Mouse (Mus musculus) limb, embryonic 10.5 days (tissue): Measurements from ENCODE around the gene Rab17. TPM values are rescaled to one million over a fixed set of nuclear protein-coding genes. Genes with fewer than 3 reads are reported as not detected.

Experiments
- DNase-seq: peaks from one replicate; pipeline ENCODE4 v3.0.0-alpha.2; 2017; ENCODE audit warnings: low spot score
- H3K27ac ChIP-seq: fragments of 300-500 bp; sonication (generic); 2 replicates; pipeline ENCODE4 v1.5.1; 2016; ENCODE audit warnings: mild to moderate bottlenecking
- H3K27me3 ChIP-seq: fragments of 300-500 bp; sonication (generic); 2 replicates; pipeline ENCODE4 v1.6.1; 2016; ENCODE audit warnings: low read depth, mild to moderate bottlenecking; ENCODE audit not compliant: poor library complexity, severe bottlenecking
- H3K36me3 ChIP-seq: fragments of 300-500 bp; sonication (generic); 2 replicates; pipeline ENCODE4 v1.6.1; 2016; ENCODE audit warnings: mild to moderate bottlenecking, moderate library complexity
- H3K4me1 ChIP-seq: fragments of 300-500 bp; sonication (generic); 2 replicates; pipeline ENCODE4 v1.6.1; 2016
- H3K4me3 ChIP-seq: fragments of 300-500 bp; sonication (generic); 2 replicates; pipeline ENCODE4 v1.5.1; 2016; ENCODE audit warnings: mild to moderate bottlenecking, moderate library complexity
- H3K9me3 ChIP-seq: fragments of 300-500 bp; sonication (generic); replicated peaks from 2 replicates; pipeline ENCODE4 v1.6.1; 2016; ENCODE audit warnings: mild to moderate bottlenecking
- WGBS: fragments of 180-500 bp; shearing (Covaris S2); methylation state at CpG from one replicate; pipeline ENCODE4 v1.1.7; 2016; 5-methylcytosine and 5-hydroxymethylcytosine counted together
- polyA plus RNA-seq: library from polyadenylated mRNA; unstranded; fragments of >200 nt; fragmentation: Nextera tagmentation; extraction: Ambion mirVana; gene quantifications from 2 replicates; pipeline ENCODE4 v1.2.1, GENCODE M21; 2016

Rab17 gene
- polyA plus RNA-seq, 1 experiment from 2014 or later, result 0.69 TPM

DNA sequence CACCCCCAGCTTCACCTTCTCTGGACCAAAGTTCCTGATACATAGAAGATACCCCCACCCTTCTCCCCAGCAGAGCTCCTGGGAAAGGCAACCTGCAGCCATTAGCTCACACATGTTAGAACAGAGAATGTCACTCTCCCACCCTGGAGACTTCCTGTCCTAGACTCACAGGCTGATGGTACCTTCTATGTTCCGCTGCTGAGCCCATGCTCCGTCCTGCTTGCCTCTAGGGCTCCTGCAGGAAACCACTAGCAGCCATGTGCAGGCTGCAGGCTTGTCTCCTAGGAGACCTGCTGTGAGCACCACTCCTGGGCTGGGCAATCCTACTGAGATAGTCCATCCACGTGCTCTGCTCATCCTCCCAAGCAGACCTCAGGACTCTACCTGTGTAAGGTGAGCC lies 33.2 kb upstream of the Rab17 start:
- WGBS, result 93% methylated on average over 3 of the region's 3 CpGs
- peaks cover 5% of the 10 kb centered on the region; the same call in 1 of the 2 replicates for H3K27me3 ChIP-seq
- H3K4me3 ChIP-seq, result no peak overlapping the region

DNA sequence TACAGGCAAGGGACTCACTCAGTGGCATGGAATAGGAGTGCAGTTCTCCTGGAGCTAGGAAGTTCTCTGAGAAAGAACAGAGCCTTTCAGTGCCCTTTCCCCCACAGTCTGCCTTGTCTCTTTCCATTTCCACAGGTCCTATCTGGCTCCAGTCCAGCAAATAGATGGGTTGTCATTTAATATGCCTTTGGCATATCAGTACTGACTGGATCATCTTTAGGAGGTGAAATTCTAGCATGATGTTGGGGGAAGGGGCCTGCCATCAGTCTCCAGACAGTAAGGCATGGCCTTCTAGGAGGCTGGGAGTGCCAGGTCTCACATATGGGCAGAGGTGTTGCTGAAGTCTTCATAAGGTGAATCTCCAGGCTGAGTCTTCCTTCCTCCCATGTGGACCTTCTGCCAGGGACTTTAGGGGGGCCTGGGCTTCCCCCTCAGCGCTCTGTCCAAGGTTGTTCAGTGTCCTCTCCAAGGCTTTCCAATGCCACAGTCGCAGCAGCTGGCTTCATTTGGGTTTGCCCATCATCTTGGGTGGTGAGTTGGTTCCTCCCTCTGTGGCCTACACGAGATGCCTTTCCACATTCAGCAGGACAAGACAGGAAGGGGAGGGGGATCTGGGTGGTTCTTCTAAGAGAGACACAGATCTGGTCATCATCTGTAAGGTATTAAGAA lies 32.5 kb upstream of the Rab17 start:
- 79% methylated on average over 3 of the region's 3 CpGs for whole genome bisulfite sequencing
- peaks cover 23% of the 10 kb centered on the region for H3K4me1 ChIP-seq
- H3K9me3 ChIP-seq, result no peaks in the 10 kb centered on the region
- no peak overlapping the region for H3K4me3 ChIP-seq
- DNase-seq, result no peak
- no peak overlapping the region for H3K27ac ChIP-seq
- no peaks in the 10 kb centered on the region for H3K36me3 ChIP-seq
- peaks cover 11% of the 10 kb centered on the region; the same call in 1 of the 2 replicates for H3K27me3 ChIP-seq

More for the DNA sequence above, 33.2 kb upstream of the Rab17 start:
- H3K9me3 ChIP-seq, result no peaks in the 10 kb centered on the region
- H3K27ac ChIP-seq, result no peak overlapping the region
- peaks cover 23% of the 10 kb centered on the region for H3K4me1 ChIP-seq
- DNase-seq, result no peak
- H3K36me3 ChIP-seq, result no peaks in the 10 kb centered on the region

DNA sequence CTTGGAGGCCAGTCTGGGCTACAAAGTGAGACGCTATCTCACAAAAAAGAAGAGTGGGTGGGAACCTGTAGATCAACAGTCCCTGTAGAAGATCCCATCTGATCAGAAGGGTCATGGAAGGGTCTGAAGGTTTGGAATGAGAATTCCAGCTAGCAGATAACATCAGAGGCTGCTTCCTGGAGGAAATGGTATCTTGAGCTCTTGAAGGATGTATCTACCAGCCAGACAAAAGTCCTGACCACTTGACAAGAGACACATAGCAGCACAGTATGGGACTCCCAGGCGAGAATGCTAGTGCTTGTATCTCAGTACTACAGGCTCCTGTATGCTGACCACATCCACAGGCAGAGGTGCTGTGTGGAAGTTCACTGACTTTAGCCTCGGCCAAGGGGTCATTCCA lies 31.6 kb upstream of the Rab17 start:
- Histone ChIP-seq H3K4me1 (peaks cover 23% of the 10 kb centered on the region), H3K36me3 (no peaks in the 10 kb centered on the region), H3K27ac (no peak overlapping the region), H3K27me3 (peaks cover 16% of the 10 kb centered on the region; the same call in 1 of the 2 replicates), H3K4me3 (no peak overlapping the region), H3K9me3 (no peaks in the 10 kb centered on the region)
- 82% methylated on average over 3 of the region's 3 CpGs for WGBS
- DNase-seq, result no peak

- H3K27ac ChIP-seq, result no peak overlapping the region
- no peaks in the 10 kb centered on the region for H3K36me3 ChIP-seq
- H3K27me3 ChIP-seq, result peaks cover 16% of the 10 kb centered on the region; the same call in 1 of the 2 replicates
- peaks cover 3% of the 10 kb centered on the region; the same call in 1 of the 2 replicates for H3K9me3 ChIP-seq
- no peak for DNase-seq
- peak overlapping the region; percentile 87 for H3K4me3 ChIP-seq
- peaks cover 23% of the 10 kb centered on the region for H3K4me1 ChIP-seq
- 69% methylated on average over 10 of the region's 10 CpGs for WGBS
These were observed 30.6 kb upstream of the Rab17 start for GRCm38 (mm10) chr1:90999911-91000601.

DNA sequence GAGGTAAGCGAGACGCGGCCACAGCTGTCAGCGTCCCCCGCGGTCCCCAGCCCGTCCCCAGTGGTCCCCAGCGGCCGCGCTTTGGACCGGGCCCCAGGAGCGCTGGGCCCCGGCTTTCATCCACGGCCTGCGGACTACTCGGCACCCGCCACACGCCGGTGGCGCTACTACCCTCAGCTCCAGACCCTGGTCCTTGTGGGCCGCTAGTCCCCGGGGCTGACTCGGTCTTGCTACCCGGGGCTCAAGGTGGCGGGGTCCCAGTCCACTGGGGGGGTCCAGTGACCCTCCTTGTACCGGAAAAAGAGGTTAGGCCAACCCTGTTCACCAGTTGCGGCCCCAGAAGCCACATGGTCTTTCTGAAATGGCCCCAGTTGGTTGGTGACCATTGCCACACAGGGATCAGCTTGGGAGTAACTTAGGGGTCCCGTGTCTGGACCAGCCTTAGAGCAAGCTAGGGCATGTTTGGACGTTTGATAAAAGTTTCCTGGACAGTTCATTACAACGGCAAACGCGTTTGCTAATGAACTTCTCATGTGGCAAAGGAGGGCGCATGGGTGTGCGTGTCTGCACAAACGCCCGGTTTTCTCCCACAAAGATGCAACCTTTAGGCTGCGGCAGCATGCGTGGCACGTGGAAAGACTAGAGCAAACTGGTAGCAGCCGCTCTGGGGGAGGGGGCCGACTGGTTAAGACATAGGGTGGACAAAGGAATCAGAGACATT lies 29.6 kb upstream of the Rab17 start:
- Histone ChIP-seq H3K4me3 (peak overlapping the region; percentile 87), H3K36me3 (no peaks in the 10 kb centered on the region), H3K9me3 (peaks cover 3% of the 10 kb centered on the region; the same call in 1 of the 2 replicates), H3K27me3 (peaks cover 16% of the 10 kb centered on the region; the same call in 1 of the 2 replicates), H3K4me1 (peaks cover 23% of the 10 kb centered on the region), H3K27ac (peak overlapping the region; percentile 89)
- WGBS, result 5% methylated on average over 41 of the region's 41 CpGs
- peak; percentile 56 for DNase-seq

GRCm38 (mm10) chr1:90998268-90998890 lies 28.9 kb upstream of the Rab17 start, which contains the start of gene Lrrfip1:
TSS of gene Lrrfip1 (plus strand) at chr1:90998737.
- peak within 1 kb of the TSS; percentile 87 for H3K4me3 ChIP-seq
- H3K27me3 ChIP-seq, result peaks cover 16% of the 10 kb centered on the region; the same call in 1 of the 2 replicates
- no peaks in the 10 kb centered on the region for H3K36me3 ChIP-seq
- DNase-seq, result peak; percentile 78
- peaks cover 3% of the 10 kb centered on the region; the same call in 1 of the 2 replicates for H3K9me3 ChIP-seq
- peaks cover 23% of the 10 kb centered on the region for H3K4me1 ChIP-seq
- peak within 1 kb of the TSS; percentile 89 for H3K27ac ChIP-seq
- 3% methylated on average over 58 of the region's 59 CpGs for whole genome bisulfite sequencing

DNA sequence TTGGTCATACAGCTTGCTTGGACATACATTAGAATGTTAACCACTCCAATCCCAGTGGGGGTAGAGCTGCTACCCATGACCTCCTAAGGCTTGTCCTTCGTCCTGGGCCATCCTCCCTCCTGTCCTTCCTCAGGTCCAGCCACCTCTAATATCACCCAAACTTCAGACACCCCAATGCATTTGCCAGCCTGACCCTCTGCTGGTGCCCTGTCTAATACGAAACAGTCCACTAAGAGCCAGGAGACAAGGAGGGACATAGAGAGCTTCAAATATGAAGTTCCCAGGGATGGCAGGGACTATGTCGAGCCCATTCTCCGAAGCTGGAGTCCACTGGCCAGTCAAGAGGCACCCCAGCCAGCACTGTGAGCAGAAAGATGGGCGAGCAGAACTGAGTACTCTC lies 28.2 kb upstream of the Rab17 start:
- Histone ChIP-seq H3K27me3 (peaks cover 16% of the 10 kb centered on the region; the same call in 1 of the 2 replicates), H3K9me3 (peaks cover 3% of the 10 kb centered on the region; the same call in 1 of the 2 replicates), H3K4me3 (peak overlapping the region; percentile 87), H3K4me1 (peaks cover 23% of the 10 kb centered on the region), H3K36me3 (no peaks in the 10 kb centered on the region), H3K27ac (no peak overlapping the region)
- 84% methylated on average over 5 of the region's 5 CpGs for WGBS
- no peak for DNase-seq

- peaks cover 23% of the 10 kb centered on the region for H3K4me1 ChIP-seq
- no peak overlapping the region for H3K4me3 ChIP-seq
- WGBS, result 68% methylated on average over 4 of the region's 4 CpGs
- H3K27ac ChIP-seq, result no peak overlapping the region
- H3K36me3 ChIP-seq, result no peaks in the 10 kb centered on the region
- peaks cover 3% of the 10 kb centered on the region; the same call in 1 of the 2 replicates for H3K9me3 ChIP-seq
- peaks cover 16% of the 10 kb centered on the region; the same call in 1 of the 2 replicates for H3K27me3 ChIP-seq
- DNase-seq, result no peak
These were observed 27.7 kb upstream of the Rab17 start for GRCm38 (mm10) chr1:90997136-90997535.

DNA sequence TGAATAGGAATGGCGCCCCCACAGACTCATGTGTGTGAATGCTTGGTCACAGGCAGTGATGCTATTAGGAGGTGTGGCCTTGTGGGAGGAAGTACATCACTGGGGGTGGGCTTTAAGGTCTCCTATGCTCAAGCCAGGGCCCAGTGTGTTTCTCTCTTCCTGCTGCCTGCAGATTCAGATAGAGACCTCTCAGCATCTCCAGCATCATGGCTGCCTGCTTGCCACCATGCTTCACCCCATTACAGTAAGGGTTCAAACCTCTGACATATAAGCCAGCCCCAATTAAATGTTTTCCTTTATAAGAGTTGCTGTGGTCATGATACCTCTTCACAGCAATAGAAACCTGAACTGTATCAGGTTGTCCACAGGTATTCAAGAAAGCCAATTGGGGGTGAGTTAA lies 26.5 kb upstream of the Rab17 start:
- Histone ChIP-seq H3K27me3 (peaks cover 16% of the 10 kb centered on the region; the same call in 1 of the 2 replicates), H3K9me3 (peaks cover 3% of the 10 kb centered on the region; the same call in 1 of the 2 replicates), H3K36me3 (no peaks in the 10 kb centered on the region), H3K27ac (no peak overlapping the region), H3K4me3 (no peak overlapping the region), H3K4me1 (peaks cover 23% of the 10 kb centered on the region)
- DNase-seq, result no peak
- 83% methylated on average over 1 of the region's 1 CpGs for WGBS

DNA sequence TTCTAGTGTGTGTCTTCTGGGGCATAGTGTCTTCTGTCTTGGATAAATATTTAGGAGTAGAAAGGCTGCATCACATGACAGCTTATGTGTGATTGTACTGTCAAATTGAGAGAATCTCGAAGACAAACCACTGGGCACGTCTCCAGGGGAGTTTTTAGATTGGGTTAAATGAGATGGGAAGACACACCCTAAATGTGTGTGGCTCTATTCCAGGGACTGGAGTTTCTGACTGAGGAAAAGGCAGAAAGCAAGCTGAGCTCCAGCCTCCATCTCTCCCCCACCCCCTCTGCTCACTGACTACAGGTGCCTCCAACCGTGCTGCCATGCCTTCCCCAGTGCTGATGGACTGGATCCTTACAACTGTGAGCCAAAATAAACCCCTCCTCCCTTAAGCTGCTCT lies 11.9 kb upstream of the Rab17 start:
- no peaks in the 10 kb centered on the region for H3K9me3 ChIP-seq

DNA sequence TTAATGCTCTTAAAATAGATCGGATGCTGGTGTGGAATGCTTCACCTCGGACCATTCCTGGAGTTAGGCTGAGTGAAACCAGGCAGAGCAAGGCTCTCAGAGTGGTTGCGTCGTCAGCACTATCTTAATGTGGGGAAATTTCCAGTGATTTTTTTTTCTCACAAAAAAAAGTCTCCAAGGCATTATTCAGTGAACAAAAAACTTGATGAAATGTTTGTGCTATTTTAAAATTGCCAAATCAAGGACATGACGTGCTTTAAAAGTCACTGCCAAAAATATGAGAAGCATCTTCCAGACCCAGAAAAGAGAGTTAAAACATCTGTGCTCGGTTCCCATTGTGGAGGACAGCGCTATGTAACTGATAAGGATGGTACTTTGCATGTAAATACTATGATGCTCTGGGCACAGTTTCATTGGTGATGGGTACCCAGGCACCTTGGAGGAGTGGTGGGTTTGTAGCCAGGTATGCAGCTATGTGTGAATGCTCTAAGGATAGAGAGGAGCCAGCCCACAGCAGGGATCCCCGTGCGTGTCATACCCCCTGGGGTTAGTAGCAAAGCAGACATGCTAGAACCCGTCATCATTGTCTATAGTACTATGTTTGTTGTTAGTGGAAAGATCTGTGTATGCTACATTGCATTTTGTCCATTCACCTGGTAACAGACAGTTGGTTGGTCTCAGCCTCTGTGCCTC lies 11.3 kb upstream of the Rab17 start:
- no peak for DNase-seq

More for the DNA sequence above, 11.9 kb upstream of the Rab17 start:
- H3K36me3 ChIP-seq, result no peaks in the 10 kb centered on the region
- DNase-seq, result no peak
- no peaks in the 10 kb centered on the region for H3K4me1 ChIP-seq
- WGBS, result 83% methylated on average over 3 of the region's 3 CpGs
- no peak overlapping the region for H3K4me3 ChIP-seq
- no peaks in the 10 kb centered on the region for H3K27me3 ChIP-seq
- H3K27ac ChIP-seq, result no peak overlapping the region

DNA sequence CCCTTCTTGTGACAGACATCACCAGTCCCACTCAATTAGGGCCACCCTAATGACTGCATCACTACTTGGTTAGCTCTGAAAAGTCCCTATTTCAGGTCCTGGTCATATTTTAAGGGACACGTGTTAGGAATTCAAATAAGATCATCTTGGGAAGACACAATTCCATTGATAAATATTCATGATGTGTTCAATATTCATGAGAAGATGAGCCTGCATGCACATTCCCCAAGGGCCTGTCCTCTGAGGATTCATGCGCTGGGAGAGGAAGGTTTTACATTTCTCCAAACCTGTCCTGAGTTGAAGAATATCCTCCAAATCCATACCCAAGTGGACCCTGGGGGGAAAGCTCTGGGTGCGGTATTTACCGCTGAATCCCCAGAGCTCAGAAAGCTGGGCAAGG lies 6.5 kb upstream of the Rab17 start:
- no peak for DNase-seq
- H3K27me3 ChIP-seq, result peaks cover 18% of the 10 kb centered on the region
- 89% methylated on average over 4 of the region's 4 CpGs for WGBS
- no peak overlapping the region for H3K4me3 ChIP-seq
- no peaks in the 10 kb centered on the region for H3K36me3 ChIP-seq
- peaks cover 19% of the 10 kb centered on the region for H3K4me1 ChIP-seq
- no peak overlapping the region for H3K27ac ChIP-seq
- H3K9me3 ChIP-seq, result no peaks in the 10 kb centered on the region

More for the DNA sequence above, 11.3 kb upstream of the Rab17 start:
- no peaks in the 10 kb centered on the region for H3K36me3 ChIP-seq
- H3K9me3 ChIP-seq, result no peaks in the 10 kb centered on the region
- no peaks in the 10 kb centered on the region for H3K4me1 ChIP-seq
- H3K4me3 ChIP-seq, result no peak overlapping the region
- WGBS, result 85% methylated on average over 10 of the region's 10 CpGs
- no peak overlapping the region for H3K27ac ChIP-seq
- no peaks in the 10 kb centered on the region for H3K27me3 ChIP-seq
